Mouse (Mus musculus): ENCODE results near the gene Col11a2. TPM values are rescaled to one million over a fixed set of nuclear protein-coding genes. Genes with fewer than 3 reads are reported as not detected.

The Col11a2 gene
- polyA plus RNA-seq, 1 experiment, result 6.4 TPM

DNA sequence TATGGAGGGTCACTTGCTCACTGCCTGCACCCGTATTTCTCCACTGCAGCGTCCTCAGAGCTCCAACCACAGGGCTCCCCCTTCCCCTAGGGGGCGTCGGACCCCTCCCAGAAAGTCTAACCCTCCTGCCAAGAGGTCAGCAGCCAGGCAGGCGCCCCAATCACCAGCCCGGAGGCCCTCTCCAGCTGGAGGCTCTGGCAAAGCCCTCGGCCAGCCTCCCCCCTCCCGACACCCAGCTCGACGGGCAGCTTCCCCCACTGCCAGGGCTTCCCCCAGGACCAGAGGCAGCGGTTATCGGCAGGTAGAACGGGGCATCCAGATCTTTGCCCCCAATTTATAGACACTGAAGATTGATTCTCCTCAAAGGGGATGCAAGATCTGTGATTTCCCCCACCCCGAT, 6.7 kb downstream of the Col11a2 start:
- 91% methylated on average over 14 of the region's 14 CpGs for WGBS
- H3K27me3 ChIP-seq (ENCODE audit: control insufficient read depth, insufficient read depth, low read length), result no peaks in the 10 kb centered on the region
- no peaks in the 10 kb centered on the region for H3K36me3 ChIP-seq (ENCODE audit: control insufficient read depth, insufficient read depth, low read length)
- DNase-seq (ENCODE audit: low read depth in 1 of 2, low spot score in 2 of 2), result no peak
- H3K4me1 ChIP-seq (ENCODE audit: control insufficient read depth, insufficient read depth, insufficient read length), result no peaks in the 10 kb centered on the region; the same call in 1 of the 2 replicates
- no peak for TF ChIP-seq CTCF (IDR thresholded peaks at IDR 0.05; ENCODE audit: extremely low read depth, insufficient read depth, insufficient read length, insufficient replicate concordance)
- no peak for TF ChIP-seq POLR2A (IDR thresholded peaks at IDR 0.05; ENCODE audit: low read depth, low read length)
- H3K27ac ChIP-seq (ENCODE audit: insufficient read depth, low read length), result no peak overlapping the region
- no peak overlapping the region for H3K4me3 ChIP-seq (ENCODE audit: extremely low read depth, insufficient read depth, insufficient read length)

DNA sequence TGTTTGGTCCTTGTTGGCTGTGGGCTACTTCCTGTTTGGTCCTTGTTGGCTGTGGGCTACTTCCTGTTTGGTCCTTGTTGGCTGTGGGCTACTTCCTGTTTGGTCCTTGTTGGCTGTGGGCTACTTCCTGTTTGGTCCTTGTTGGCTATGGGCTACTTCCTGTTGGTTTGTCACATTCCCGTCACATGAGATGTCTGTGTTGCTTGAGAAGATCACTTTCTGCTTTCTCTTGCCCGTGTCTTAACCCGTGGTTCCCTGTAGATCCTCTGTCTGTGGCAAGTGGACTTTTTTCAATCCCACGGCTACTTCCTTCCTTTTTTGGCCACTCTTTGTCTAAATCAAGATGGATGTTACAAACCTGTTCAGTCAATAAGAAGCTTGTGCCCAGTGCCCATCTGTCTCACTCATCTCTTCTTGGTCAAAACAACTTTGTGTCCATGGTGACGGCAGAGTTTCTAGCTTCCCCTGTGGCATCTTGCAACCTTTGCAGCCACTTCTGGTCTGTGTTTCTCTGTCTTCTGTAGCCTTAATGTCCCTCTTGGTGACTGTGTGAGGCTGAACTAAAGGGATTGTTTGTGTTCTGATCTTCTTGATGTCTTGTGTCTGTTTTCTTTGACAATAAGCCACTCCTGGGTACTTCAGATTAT, 8.3 kb downstream of the Col11a2 start:
- TF ChIP-seq POLR2A (IDR thresholded peaks at IDR 0.05; ENCODE audit: low read depth, low read length) (no peak), CTCF (IDR thresholded peaks at IDR 0.05; ENCODE audit: extremely low read depth, insufficient read depth, insufficient read length, insufficient replicate concordance) (no peak)
- no peaks in the 10 kb centered on the region for H3K36me3 ChIP-seq (ENCODE audit: control insufficient read depth, insufficient read depth, low read length)

DNA sequence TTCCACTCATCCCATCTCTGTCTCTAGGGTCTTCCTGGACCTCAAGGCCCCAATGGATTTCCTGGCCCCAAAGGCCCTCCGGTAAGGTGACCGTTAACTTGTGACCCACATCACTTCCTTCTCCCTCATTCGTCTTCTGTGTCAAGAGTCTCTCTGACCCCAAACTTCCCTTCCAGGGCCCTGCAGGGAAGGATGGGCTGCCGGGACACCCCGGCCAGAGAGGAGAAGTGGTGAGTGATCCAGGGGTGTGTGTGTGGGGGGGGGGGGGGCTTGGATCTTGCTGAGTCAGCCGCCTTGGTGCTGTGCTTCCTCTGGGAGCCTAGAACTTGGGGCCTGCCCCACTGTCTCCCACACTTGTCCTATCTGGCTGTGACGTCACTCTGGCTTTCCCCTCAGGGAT, 18.0 kb downstream of the Col11a2 start:
- Histone ChIP-seq H3K27ac (ENCODE audit: insufficient read depth, low read length) (no peak overlapping the region), H3K4me1 (ENCODE audit: control insufficient read depth, insufficient read depth, insufficient read length) (no peaks in the 10 kb centered on the region), H3K36me3 (ENCODE audit: control insufficient read depth, insufficient read depth, low read length) (no peaks in the 10 kb centered on the region), H3K4me3 (ENCODE audit: extremely low read depth, insufficient read depth, insufficient read length) (no peak overlapping the region), H3K27me3 (ENCODE audit: control insufficient read depth, insufficient read depth, low read length) (no peaks in the 10 kb centered on the region)
- TF ChIP-seq POLR2A (IDR thresholded peaks at IDR 0.05; ENCODE audit: low read depth, low read length), result no peak
- no peak for TF ChIP-seq CTCF (IDR thresholded peaks at IDR 0.05; ENCODE audit: extremely low read depth, insufficient read depth, insufficient read length, insufficient replicate concordance)
- no peak for DNase-seq (ENCODE audit: low read depth in 1 of 2, low spot score in 2 of 2)
- WGBS, result 24% methylated on average over 7 of the region's 7 CpGs

More for the DNA sequence above, 8.3 kb downstream of the Col11a2 start:
- no peaks in the 10 kb centered on the region; the same call in 1 of the 2 replicates for H3K4me1 ChIP-seq (ENCODE audit: control insufficient read depth, insufficient read depth, insufficient read length)
- peak overlapping the region; percentile 43; the same call in 1 of the 2 replicates for H3K27ac ChIP-seq (ENCODE audit: insufficient read depth, low read length)
- 48% methylated on average over 5 of the region's 5 CpGs for WGBS
- no peaks in the 10 kb centered on the region for H3K27me3 ChIP-seq (ENCODE audit: control insufficient read depth, insufficient read depth, low read length)
- no peak overlapping the region for H3K4me3 ChIP-seq (ENCODE audit: extremely low read depth, insufficient read depth, insufficient read length)
- DNase-seq (ENCODE audit: low read depth in 1 of 2, low spot score in 2 of 2), result peak in 1 of 2 experiments; percentile 61

DNA sequence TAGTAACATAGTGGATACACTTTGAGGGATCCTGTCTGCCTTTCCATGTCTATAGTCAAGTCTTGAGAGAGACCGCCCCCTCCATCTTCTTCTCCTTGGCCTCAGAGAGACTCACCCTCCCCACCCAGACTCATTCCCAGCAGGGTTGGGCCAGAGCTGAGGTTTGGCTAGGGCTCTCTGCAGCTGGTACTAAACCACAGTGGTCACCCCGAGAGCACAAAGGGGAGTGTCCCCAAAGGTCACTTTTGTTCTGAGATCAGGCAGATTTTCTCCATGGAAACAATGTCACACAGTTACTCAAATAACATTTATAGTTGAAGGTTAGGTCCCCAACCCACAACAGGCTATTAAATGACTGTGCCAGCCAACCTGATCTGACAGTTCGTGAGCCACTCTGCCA, 29.6 kb downstream of the Col11a2 start:
- H3K4me1 ChIP-seq (ENCODE audit: control insufficient read depth, insufficient read depth, insufficient read length), result peaks cover 19% of the 10 kb centered on the region
- DNase-seq (ENCODE audit: low read depth in 1 of 2, low spot score in 2 of 2), result no peak
- 41% methylated on average over 3 of the region's 3 CpGs for WGBS
- H3K4me3 ChIP-seq (ENCODE audit: extremely low read depth, insufficient read depth, insufficient read length), result no peak overlapping the region
- TF ChIP-seq CTCF (IDR thresholded peaks at IDR 0.05; ENCODE audit: extremely low read depth, insufficient read depth, insufficient read length, insufficient replicate concordance) (no peak), POLR2A (IDR thresholded peaks at IDR 0.05; ENCODE audit: low read depth, low read length) (no peak)
- no peaks in the 10 kb centered on the region for H3K27me3 ChIP-seq (ENCODE audit: control insufficient read depth, insufficient read depth, low read length)
- H3K27ac ChIP-seq (ENCODE audit: insufficient read depth, low read length), result no peak overlapping the region
- H3K36me3 ChIP-seq (ENCODE audit: control insufficient read depth, insufficient read depth, low read length), result no peaks in the 10 kb centered on the region

DNA sequence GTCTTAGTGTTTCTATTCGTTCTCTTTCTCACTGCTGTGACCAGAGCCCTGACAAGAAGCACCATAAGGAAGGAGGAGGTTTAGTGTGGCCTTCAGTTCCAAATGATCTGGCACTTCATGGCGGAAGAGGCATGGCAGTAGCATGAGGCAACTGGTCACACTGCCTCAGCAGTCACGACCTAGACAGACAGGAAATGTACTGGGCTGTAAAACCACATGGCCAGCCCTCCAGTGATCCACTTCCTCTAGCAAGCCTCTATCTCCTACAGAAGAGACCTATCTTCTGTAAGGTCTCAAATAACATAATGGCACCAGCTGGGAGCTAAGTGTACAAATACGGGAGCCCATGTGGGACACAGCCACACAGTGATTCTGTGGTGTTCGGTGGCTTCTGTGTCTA, 32.9 kb downstream of the Col11a2 start:
- Histone ChIP-seq H3K27me3 (ENCODE audit: control insufficient read depth, insufficient read depth, low read length) (peaks cover 2% of the 10 kb centered on the region; the same call in 1 of the 2 replicates), H3K4me3 (ENCODE audit: extremely low read depth, insufficient read depth, insufficient read length) (no peak overlapping the region), H3K27ac (ENCODE audit: insufficient read depth, low read length) (no peak overlapping the region), H3K4me1 (ENCODE audit: control insufficient read depth, insufficient read depth, insufficient read length) (peaks cover 19% of the 10 kb centered on the region), H3K36me3 (ENCODE audit: control insufficient read depth, insufficient read depth, low read length) (no peaks in the 10 kb centered on the region)
- 51% methylated on average over 5 of the region's 5 CpGs for WGBS
- DNase-seq (ENCODE audit: low read depth in 1 of 2, low spot score in 2 of 2), result peak; percentile 28 to 54
- no peak for TF ChIP-seq CTCF (IDR thresholded peaks at IDR 0.05; ENCODE audit: extremely low read depth, insufficient read depth, insufficient read length, insufficient replicate concordance)
- no peak for TF ChIP-seq POLR2A (IDR thresholded peaks at IDR 0.05; ENCODE audit: low read depth, low read length)

DNA sequence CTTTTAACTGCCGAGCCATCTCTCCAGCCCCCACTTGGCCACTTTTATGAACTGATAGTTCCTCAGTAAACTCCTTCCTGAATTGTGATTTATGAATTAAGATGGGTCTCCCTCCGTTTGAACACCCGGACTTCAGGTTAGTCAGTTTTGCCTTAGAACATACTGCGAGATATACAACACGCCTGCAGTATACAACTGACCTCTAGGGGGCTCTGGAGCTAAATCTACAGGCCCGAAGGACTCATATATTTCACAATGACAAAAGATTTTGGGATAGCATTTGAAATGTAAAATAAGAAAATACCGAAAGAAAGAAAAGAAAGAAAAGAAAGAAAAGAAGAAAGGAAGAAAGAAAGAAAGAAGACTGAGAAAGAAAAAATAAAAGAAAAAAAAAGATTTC, 36.0 kb downstream of the Col11a2 start:
- H3K36me3 ChIP-seq (ENCODE audit: control insufficient read depth, insufficient read depth, low read length), result no peaks in the 10 kb centered on the region
- H3K27me3 ChIP-seq (ENCODE audit: control insufficient read depth, insufficient read depth, low read length), result peaks cover 2% of the 10 kb centered on the region; the same call in 1 of the 2 replicates
- peak; percentile 66 to 79 for DNase-seq (ENCODE audit: low read depth in 1 of 2, low spot score in 2 of 2)
- 24% methylated on average over 7 of the region's 7 CpGs for WGBS
- no peak overlapping the region for H3K4me3 ChIP-seq (ENCODE audit: extremely low read depth, insufficient read depth, insufficient read length)
- H3K4me1 ChIP-seq (ENCODE audit: control insufficient read depth, insufficient read depth, insufficient read length), result peaks cover 13% of the 10 kb centered on the region; the same call in 1 of the 2 replicates
- no peak overlapping the region for H3K27ac ChIP-seq (ENCODE audit: insufficient read depth, low read length)
- TF ChIP-seq POLR2A (IDR thresholded peaks at IDR 0.05; ENCODE audit: low read depth, low read length) (no peak), CTCF (IDR thresholded peaks at IDR 0.05; ENCODE audit: extremely low read depth, insufficient read depth, insufficient read length, insufficient replicate concordance) (peak; percentile 22; the same call in 1 of the 2 replicates)

DNA sequence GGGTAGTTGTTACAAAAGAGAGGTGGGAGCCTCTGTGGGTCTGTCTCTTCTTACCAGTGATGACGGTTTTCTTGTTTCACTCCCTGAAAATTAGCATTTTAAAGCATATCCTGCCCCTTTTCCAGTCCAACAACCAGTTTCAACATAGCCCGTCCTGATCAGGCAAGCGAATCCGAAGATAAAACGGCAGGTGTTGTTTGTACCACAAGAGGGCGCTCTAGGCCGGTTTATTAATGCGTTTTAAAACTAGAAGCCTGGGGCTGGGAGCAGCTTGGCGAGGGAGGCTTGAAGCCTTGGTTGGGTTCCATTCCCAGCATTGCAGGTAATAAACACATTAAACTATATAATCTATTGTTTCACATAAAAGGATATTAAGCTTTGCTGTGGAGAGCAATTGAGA, 38.3 kb downstream of the Col11a2 start:
- peaks cover 2% of the 10 kb centered on the region; the same call in 1 of the 2 replicates for H3K27me3 ChIP-seq (ENCODE audit: control insufficient read depth, insufficient read depth, low read length)
- H3K27ac ChIP-seq (ENCODE audit: insufficient read depth, low read length), result no peak overlapping the region
- H3K36me3 ChIP-seq (ENCODE audit: control insufficient read depth, insufficient read depth, low read length), result no peaks in the 10 kb centered on the region
- peak; percentile 58; the same call in 1 of the 2 replicates for TF ChIP-seq CTCF (IDR thresholded peaks at IDR 0.05; ENCODE audit: extremely low read depth, insufficient read depth, insufficient read length, insufficient replicate concordance)
- no peak for TF ChIP-seq POLR2A (IDR thresholded peaks at IDR 0.05; ENCODE audit: low read depth, low read length)
- H3K4me1 ChIP-seq (ENCODE audit: control insufficient read depth, insufficient read depth, insufficient read length), result peaks cover 3% of the 10 kb centered on the region; the same call in 1 of the 2 replicates
- under 1% methylated on average over 9 of the region's 9 CpGs for WGBS
- DNase-seq (ENCODE audit: low read depth in 1 of 2, low spot score in 2 of 2), result peak; percentile 66 to 70
- no peak overlapping the region for H3K4me3 ChIP-seq (ENCODE audit: extremely low read depth, insufficient read depth, insufficient read length)
